Comparison of ENCODE assay signal across 8 mouse cellular contexts in the genomic region with DNA sequence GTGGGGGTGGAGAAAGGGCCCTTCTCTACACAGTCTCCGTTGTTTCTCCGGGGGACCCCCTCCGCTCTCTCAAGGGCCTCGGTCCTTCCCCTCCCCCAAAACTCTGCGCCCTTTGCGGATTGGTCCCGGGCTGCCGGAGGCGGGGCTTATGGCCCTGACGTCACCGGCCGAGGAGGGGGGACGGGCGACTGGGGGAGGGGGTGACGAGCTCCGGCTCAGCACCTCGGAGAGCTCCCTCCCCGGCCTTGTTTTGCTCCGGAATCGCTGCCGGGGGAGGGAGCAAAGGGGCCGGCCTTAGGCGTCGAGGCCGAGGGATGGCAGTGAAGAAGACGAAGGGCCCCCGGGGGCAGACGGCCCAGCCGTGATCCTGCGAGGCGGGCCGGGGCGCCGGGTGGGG. TPM values are rescaled to one million over a fixed set of nuclear protein-coding genes. Genes with fewer than 3 reads are reported as not detected.
DNase-seq lines count a peak whose midpoint lies in the region; ATAC-seq and TF ChIP-seq lines count a peak whose summit lies in the region.

A gene (plus strand): TSS at position 166 of the 397 bp plus-strand sequence.

- TF ChIP-seq CTCF in hindbrain, postnatal 0 days (IDR thresholded peaks at IDR 0.05; ENCODE audit: low read depth): no peak

- H3K36me3 ChIP-seq in hindbrain, postnatal 0 days (ENCODE audit: insufficient read depth, low read length): no peaks in the 10 kb centered on the region

- DNase-seq in NIH3T3 (ENCODE audit: low read depth): peak; percentile 92
- DNase-seq in cerebellum, adult 8-10 months: peak; percentile 97
- DNase-seq in frontal cortex, postnatal 14 days (ENCODE audit: low spot score in 2 of 2): peak; percentile 91 to 95
- DNase-seq in hindbrain, postnatal 0 days (ENCODE audit: low spot score): peak; percentile 98
- DNase-seq in left cerebral cortex, adult 18-20 months (ENCODE audit: low spot score in 2 of 2): peak; percentile 95 to 97
- peak; percentile 71 for DNase-seq in lung, postnatal 36 days
- peak; percentile 91 for DNase-seq in retina, postnatal 7 days (ENCODE audit: low read depth, low spot score)
- peak; percentile 64 for DNase-seq in urinary bladder, postnatal 25 days (ENCODE audit: low spot score)

- peaks cover 27% of the 10 kb centered on the region for H3K4me1 ChIP-seq in hindbrain, postnatal 0 days (ENCODE audit: insufficient read depth, low read length)

- peak within 1 kb of the TSS; percentile 87 for H3K4me2 ChIP-seq in hindbrain, postnatal 0 days (ENCODE audit: low read depth, low read length)

- H3K4me3 ChIP-seq in hindbrain, postnatal 0 days (ENCODE audit: low read length): peak within 1 kb of the TSS; percentile 80

- peak; percentile 95 for ATAC-seq in hindbrain, postnatal 0 days

- WGBS in hindbrain, postnatal 0 days: under 1% methylated on average over 23 of the region's 34 CpGs

- no peaks in the 10 kb centered on the region for H3K9me3 ChIP-seq in hindbrain, postnatal 0 days (ENCODE audit: low read length)

- no peaks in the 10 kb centered on the region for H3K27me3 ChIP-seq in hindbrain, postnatal 0 days (ENCODE audit: insufficient read depth, low read length)

- peak within 1 kb of the TSS; percentile 93 for H3K9ac ChIP-seq in hindbrain, postnatal 0 days (replicated peaks; ENCODE audit: low read length)

- peak within 1 kb of the TSS; percentile 98 for H3K27ac ChIP-seq in hindbrain, postnatal 0 days

RNA-seq across cellular contexts. Expression of the gene that starts here (rescaled TPM):
- total RNA-seq in hindbrain, postnatal 0 days (2014; rRNA removed): 310 and 349 TPM in 2 replicates
- polyA plus RNA-seq in hindbrain, postnatal 0 days (2015; fragmentation: Nextera tagmentation; extraction: Ambion mirVana): 114 and 125 TPM in 2 replicates
- 100 to 1,000 TPM; 477 to 484 TPM for total RNA-seq in left cerebral cortex, adult 18-20 months (2021)

Comparison
In these comparisons a context has a peak if more than half of its experiments do, and no peak if none do; other contexts are left out.
1. Peak in every context shown above with its lines: DNase-seq, ATAC-seq, H3K4me3 ChIP-seq and H3K27ac ChIP-seq.